Mouse (Mus musculus): ENCODE data around the gene AU015836.
"Not testable (repeated sequence)": the region's sequence is repeated elsewhere in the genome, so short reads cannot be mapped to it uniquely, and the experiment has no call there.

AU015836 gene

DNA sequence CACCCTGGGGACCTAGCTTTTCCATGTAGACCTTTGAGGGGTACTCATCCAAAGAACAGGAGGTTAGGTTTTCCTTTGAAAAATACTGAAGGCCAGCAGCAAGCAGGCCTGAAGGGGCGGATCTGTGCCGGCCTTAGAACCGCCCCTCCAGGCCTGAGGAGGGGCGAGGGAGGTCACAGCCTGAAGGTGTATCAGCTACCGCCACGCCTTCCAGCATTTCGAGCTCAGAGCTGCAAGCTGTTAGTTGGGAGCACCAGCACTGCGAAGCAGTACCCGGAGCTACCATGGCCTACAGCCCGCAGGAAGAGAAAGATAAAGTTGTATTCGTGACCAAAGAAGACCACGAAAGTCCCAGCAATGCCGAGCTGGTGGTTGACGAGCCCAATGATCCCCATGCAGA lies at the start of gene AU015836:
AU015836 (plus strand) TSS at position 216 of the 400 bp plus-strand sequence.
- no peak for DNase-seq (ENCODE audit: low read depth, low spot score)

DNA sequence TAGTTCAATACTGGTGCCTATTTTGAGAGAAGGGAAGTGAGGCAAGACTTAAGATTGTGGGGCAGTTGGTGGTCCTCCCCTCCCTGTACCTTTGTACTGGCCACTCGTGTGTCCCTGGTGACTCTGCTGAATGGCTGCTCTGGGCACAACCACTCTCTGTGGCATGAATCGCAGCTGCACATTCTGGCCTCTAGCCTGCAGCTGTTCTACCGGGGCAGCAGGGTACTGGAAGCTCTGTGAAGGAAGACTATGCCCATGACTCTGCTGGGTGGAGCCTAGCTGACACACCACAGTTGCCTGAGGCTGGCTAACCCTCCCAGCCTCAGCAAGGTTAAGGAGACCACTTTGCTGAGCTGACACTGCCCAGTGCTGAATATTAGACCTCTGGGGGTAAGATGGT lies 49.4 kb upstream of the AU015836 start:
- DNase-seq (ENCODE audit: low read depth, low spot score): no peak

DNA sequence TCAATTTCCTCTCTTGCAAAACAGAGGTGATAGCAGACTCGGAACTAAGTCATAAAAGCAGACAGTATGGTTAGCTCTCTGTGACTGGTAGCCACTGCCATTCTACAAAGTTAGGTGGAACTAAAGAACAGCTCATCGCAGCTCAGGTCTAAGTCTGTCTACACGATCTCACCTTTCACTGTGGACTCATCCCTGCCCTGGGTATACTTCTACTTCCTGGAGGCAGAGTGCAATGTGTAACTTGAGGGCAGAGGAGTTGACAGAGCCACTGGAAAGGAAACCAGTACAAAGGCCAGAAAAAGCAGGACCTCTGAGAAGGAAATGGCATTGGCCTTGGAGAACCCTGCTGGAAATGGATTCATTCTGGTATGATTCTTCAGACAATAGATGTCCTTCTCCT lies 40.1 kb upstream of the AU015836 start:
- no peak for DNase-seq (ENCODE audit: low read depth, low spot score)

DNA sequence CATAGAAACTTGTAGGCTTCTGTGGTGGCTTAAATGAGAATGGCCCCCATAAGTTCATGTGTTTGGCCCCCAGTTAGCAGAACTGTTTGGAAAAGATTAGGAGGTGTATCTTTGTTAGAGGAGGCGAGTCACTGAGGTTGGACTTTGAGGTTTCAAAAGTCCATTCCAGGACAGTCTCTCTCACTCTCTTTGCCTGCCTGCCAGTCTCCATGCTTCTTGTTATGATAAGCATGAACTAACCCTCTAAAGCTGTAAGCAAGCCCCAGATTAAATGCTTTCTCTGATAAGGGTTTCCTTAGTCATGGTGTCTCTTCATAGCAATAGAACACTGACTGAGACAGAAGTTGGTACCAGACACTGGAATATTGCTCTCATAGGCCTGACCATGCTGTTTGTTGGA lies 39.7 kb upstream of the AU015836 start:
- no peak for DNase-seq (ENCODE audit: low read depth, low spot score)

DNA sequence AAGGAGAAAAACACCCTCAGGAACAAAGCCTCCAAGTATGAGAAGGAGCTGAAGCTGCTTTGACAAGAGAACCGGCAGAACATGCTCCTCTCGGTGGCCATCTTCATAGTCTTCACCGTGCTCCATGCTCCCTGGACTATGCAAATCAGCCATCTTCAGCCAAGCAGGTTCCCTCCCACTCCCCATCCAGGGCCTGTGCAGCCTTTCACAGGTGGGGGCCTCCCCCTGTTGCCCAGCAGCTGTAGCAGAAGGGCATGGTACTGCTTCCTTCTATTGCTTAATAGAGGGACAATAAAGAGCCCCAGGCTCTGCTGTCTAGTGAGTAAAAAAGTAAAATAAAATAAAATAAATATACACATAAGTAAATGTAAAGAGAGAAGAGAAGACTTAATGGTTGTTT lies 36.8 kb upstream of the AU015836 start:
- no peak for DNase-seq (ENCODE audit: low read depth, low spot score)

DNA sequence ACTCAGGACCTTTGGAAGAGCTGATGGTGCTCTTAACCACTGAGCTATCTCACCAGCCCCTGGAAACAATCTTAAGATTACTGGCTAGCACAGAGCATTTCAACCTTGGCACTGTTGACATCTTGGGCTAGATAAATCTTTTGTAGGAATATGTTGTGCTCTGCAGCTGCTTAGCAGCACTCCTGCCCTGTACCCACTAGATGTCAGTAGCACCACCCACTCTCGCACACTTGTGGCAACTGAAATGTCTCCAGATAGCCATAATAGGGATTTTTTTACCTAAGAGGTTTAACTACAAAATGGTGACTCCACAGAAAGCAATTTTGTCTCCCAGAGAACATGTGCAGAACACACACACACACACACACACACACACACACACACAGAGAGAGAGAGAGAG lies 11.7 kb upstream of the AU015836 start:
- peak; percentile 3 for DNase-seq (ENCODE audit: low read depth, low spot score)

- no peak for DNase-seq (ENCODE audit: low read depth, low spot score)
These were observed 10.0 kb upstream of the AU015836 start for GRCm38 (mm10) chrX:93958502-93958901.

DNA sequence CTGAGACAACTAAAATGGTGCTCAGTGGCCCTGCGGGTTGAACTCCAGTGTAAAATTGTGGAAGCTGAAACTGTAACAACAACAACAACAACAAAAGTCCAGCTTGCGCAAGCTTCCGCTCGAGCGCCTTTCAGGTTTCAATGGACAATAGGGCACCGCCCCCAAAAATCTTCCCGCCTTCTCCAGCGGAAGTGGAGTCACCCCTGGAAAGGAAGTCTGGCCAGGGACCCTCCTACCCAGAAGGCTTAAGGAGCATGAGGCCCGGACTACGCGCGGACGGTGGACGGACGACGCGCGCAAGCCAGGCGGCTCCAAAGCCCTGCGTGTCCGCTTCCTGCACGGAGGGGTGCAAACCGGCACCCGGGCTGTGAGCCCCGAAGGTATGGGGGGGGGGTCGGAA lies 11.9 kb downstream of the AU015836 start:
- DNase-seq (ENCODE audit: low read depth, low spot score): no peak

DNA sequence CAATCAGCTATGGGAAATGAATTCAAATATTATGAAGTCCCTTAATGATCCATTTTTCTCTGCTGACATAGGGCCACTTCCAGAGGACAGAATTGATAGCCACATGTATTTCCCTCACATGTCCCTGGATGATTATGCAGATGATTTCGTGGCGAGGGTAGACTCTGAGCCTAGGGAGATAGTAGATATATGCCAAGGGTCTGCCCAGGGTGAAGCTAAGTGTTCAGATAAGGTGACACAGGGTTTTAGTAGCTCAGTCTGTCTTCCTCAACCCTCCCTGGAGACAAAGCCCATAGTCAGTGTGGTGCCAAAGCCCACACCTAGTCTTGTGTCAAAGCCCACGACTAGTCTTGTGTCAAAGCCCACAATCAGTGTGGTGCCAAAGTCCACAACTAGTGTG lies 13.7 kb downstream of the AU015836 start:
- DNase-seq (ENCODE audit: low read depth, low spot score): no peak

DNA sequence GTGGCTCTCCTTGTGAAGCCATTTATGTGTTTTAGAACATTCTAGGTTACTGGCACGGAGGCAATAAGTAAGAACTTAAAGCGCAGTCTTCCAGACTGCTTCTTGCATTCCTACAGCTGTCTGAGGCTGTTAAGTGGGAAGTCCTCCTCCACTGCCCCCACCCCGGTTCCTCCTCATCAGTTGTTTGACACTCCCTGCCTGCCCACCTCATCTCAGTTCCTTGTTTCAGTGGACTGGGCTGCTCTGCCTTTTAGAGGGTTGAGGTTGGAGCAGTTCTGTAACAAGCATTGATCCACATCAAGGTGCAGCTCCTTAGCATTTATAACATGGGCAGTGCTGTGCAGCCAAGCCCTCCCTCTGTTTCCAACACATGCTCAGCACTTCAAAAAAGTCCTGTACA lies 16.6 kb downstream of the AU015836 start:
- DNase-seq (ENCODE audit: low read depth, low spot score): not testable (repeated sequence)

DNA sequence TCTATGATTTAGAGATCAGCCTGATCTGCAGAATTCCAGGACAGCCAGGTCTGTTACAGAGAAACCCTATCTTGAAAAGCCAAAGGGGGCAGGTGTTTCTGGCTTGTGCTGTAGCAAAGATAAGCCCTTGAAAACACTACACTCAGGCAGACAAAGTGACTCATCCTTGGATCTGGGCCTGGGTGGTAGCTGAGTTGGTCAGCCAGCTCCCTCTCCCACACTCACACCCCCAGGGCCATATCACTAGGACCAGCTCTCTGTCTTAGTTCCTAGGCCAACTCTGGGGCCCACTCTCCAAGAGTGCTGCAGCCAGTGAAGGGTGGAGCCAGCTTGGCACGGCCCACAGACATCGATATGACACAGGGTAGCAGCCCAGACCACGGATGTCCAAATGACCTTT lies 38.5 kb downstream of the AU015836 start:
- DNase-seq (ENCODE audit: low read depth, low spot score): no peak

DNA sequence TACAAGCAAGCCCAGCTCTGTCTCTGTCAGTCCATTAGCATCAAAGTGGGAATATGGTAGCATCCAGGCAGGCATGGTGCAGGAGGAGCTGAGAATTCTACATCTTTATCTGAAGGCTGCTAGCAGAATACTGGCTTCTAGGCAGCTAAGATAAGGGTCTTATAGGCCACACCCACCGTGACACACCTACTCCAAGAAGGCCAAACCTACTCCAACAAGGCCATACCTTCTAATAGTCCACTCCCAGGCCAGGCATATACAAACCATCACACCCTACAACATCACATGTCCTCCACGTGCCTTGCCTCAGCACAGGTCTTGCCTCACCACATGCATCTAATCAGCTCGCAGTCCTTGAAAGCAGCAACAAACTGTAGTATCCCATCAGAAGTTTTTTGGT lies 41.0 kb downstream of the AU015836 start:
- DNase-seq (ENCODE audit: low read depth, low spot score): no peak

- no peak for DNase-seq (ENCODE audit: low read depth, low spot score)
These were observed 43.3 kb downstream of the AU015836 start for GRCm38 (mm10) chrX:94011656-94012173.

DNA sequence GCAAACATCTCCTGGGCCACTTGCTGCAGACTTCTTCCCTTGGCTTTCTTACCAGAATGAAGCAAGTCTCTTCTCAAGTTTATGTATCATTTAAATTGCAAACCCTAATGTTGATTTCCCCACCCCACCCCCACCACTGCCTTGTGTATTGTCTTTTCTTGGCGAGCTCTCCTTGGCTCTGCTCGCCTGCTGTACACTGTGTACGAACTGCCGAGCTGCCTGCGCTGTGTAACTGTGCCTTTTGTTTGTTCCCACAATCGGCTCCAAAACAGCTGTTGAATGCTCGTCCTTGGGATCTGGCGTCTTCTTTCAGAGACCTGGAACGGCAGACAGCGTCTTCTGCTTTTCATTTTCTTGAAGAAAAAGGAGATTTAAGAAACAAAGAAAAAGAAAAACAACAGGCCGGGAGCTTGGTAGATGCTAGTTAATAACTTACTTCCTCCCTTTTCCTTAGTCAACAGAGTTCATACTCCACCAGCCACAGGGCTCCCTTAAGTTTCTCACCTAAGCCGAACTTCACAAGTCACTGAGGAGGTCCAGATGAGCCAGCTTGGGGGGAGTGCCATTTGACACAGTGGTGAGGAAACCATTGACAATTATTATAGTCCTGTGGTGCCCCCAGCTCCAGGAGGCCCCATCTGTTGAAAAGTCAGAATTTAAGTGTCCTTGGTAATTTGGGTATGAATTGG lies 44.2 kb downstream of the AU015836 start:
- no peak for DNase-seq (ENCODE audit: low read depth, low spot score)

DNA sequence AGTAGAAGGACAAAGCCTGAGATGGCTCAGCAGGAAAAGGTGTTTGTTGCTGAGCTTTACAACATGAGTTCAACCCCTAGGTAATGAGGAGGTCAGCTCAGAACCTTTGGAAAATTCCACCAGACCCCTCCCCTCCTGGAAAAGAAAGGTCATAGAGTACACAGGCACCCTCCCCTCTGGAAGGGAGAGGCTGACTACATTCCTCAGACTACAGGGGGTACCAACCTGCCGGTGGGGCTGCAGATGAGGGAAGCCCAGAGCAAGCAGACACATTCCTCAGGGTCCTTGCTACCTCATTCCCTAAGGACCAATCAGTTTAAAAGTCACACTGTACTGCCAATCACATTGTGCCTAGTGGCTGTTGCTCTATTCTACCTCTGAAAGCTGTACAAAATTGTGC lies 48.4 kb downstream of the AU015836 start:
- DNase-seq (ENCODE audit: low read depth, low spot score): no peak

DNA sequence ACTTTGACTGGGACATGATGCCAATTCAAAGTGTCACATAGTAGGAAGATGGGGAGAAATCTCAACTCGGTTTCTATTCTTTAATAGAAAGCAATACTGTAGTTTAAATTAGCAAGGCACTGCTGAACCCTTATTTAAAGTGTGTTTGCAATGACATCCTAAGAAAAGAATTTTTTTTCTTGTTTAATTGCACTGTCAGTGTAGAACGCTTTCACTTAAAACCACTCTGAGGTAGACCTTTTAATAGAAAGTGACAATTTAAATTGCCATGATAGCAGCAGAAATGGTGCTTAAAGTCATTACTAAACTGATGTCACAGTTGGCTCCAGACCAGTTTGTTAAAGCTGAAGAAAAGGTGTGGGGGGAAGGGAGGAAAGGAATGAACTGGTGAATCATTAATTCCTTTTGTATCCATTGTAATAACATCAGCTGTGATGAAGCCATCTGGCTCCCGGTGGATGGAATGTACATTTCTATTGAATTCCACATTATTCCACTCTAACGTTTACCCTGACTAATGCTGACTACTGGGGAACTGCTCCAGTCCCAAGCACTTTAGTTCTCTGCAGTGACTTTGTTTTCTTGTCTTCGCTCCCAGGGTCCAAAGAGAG lies 53.9 kb downstream of the AU015836 start:
- no peak for DNase-seq (ENCODE audit: low read depth, low spot score)

Measured in CD4-positive helper T cell, adult 2 months (primary cell).